Mouse (Mus musculus) kidney, adult 2 months (tissue): Measurements from ENCODE around the gene Blzf1.

Source experiments
- CTCF ChIP-seq: fragments of 200-500 bp; conservative IDR thresholded peaks from 2 replicates; pipeline ENCODE4 v1.5.1; 2011; ENCODE audit warnings: low read depth, mild to moderate bottlenecking, control low read depth, low read length, moderate library complexity, mixed read lengths; ENCODE audit not compliant: insufficient read depth, insufficient read length
- POLR2A ChIP-seq: fragments of 200-500 bp; IDR thresholded peaks from one replicate; pipeline ENCODE4 v1.6.1; 2011; ENCODE audit warnings: low read depth, low read length, control low read depth

DNA sequence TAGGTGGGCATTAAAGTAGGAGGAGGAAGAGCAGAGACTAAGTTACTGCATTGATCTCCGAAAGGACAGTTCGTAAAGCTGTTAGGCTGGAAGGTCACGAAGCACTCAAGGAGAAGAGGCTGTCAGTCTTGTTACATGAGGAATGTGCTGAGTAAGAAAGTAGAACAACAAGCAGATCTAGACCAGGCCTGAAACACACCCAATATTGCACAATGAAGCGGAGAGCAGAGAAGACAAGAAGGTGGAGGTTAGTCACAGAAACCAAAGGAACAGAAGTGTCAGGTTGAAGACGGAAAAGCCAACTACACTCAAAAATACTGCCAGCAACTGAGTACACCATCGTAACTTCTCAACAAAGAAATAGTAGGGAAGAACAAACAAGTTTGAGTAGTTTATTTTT is 13.2 kb downstream of the Blzf1 start:
- TF ChIP-seq POLR2A (no peak), CTCF (no peak)
